Mouse (Mus musculus) C2C12 (cell line): Measurements from ENCODE around the gene Hs6st3.

Source experiments
- CTCF ChIP-seq: IDR thresholded peaks from one replicate; pipeline ENCODE4 v1.5.1; 2011; ENCODE audit not compliant: control insufficient read depth, insufficient read depth, insufficient read length
- FOSL1 ChIP-seq: IDR thresholded peaks from one replicate; pipeline ENCODE4 v1.8.0; 2011; ENCODE audit warnings: mild to moderate bottlenecking, low read length; ENCODE audit not compliant: poor library complexity, insufficient read depth, severe bottlenecking
- MAX ChIP-seq: IDR thresholded peaks from one replicate; pipeline ENCODE4 v1.6.1; 2011; ENCODE audit warnings: mild to moderate bottlenecking, control low read depth
- MYOD1 ChIP-seq: IDR thresholded peaks from one replicate; pipeline ENCODE4 v1.6.1; 2011; ENCODE audit warnings: low read depth; ENCODE audit not compliant: control insufficient read depth, insufficient read length

DNA sequence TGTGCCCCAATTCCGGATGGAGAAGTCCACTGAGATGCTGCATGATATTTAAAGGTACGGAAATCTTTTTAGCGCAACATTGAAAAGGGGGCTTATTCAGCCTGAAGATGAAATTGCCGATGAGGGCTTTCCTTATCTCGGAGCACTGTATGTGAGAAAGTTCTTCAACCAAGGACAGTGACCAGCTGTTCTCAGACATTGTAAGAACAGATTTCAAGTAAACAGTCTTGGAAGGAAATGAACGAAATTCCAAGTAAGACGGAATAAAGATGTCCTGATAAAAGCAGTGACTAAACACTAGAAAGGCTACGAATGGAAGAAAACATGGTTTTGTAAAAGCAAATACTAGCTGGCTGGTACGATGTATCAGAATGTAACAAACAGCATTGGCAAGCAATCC lies 338.4 kb downstream of the Hs6st3 start:
- TF ChIP-seq MYOD1 (no peak), CTCF (no peak), MAX (no peak), FOSL1 (no peak)
